Mouse (Mus musculus): ENCODE results near the gene Tnfsf12. TPM values are rescaled to one million over a fixed set of nuclear protein-coding genes. Genes with fewer than 3 reads are reported as not detected.
A peak's percentile ranks its signal among the peaks of the same experiment; 100 is the strongest.

The Tnfsf12 gene
- total RNA-seq, 2 experiments from 2014 or later = 0.75 to 2.0 TPM

GRCm38 (mm10) chr11:69682209-69682839 lies 13.3 kb downstream of the Tnfsf12 start:
- no peak for ATAC-seq (replicated peaks; ENCODE audit: poor library complexity)

- ATAC-seq (replicated peaks; ENCODE audit: poor library complexity) = peak; percentile 87
Observed at GRCm38 (mm10) chr11:69681314-69682208, 14.1 kb downstream of the Tnfsf12 start, which contains the start of gene Senp3. Gene Senp3 (minus strand): TSS chr11:69682084.

- no peak for ATAC-seq (replicated peaks; ENCODE audit: poor library complexity)
Observed at GRCm38 (mm10) chr11:69680136-69680855, 15.4 kb downstream of the Tnfsf12 start.

GRCm38 (mm10) chr11:69679144-69679543 lies 16.5 kb downstream of the Tnfsf12 start:
- no peak for ATAC-seq (replicated peaks; ENCODE audit: poor library complexity)

- peak; percentile 85 for ATAC-seq (replicated peaks; ENCODE audit: poor library complexity)
Observed at GRCm38 (mm10) chr11:69672211-69672706, 23.4 kb downstream of the Tnfsf12 start, which contains the start of gene Eif4a1. Gene Eif4a1 (minus strand): TSS chr11:69672423.

- ATAC-seq (replicated peaks; ENCODE audit: poor library complexity) = no peak; the same call in 1 of the 2 replicates
Observed at GRCm38 (mm10) chr11:69671726-69672124, 23.9 kb downstream of the Tnfsf12 start.

- peak; percentile 66 for ATAC-seq (replicated peaks; ENCODE audit: poor library complexity)
Observed at GRCm38 (mm10) chr11:69670786-69671725, 24.6 kb downstream of the Tnfsf12 start.

- no peak for ATAC-seq (replicated peaks; ENCODE audit: poor library complexity)
Observed at GRCm38 (mm10) chr11:69666665-69667005, 29.0 kb downstream of the Tnfsf12 start.

GRCm38 (mm10) chr11:69665961-69666664 lies 29.5 kb downstream of the Tnfsf12 start, which contains the start of gene Cd68:
Gene Cd68 (minus strand): TSS chr11:69666153.
- peak; percentile 62 for ATAC-seq (replicated peaks; ENCODE audit: poor library complexity)

- no peak for ATAC-seq (replicated peaks; ENCODE audit: poor library complexity)
Observed at GRCm38 (mm10) chr11:69665457-69665960, 30.1 kb downstream of the Tnfsf12 start.

GRCm38 (mm10) chr11:69664841-69665240 lies 30.8 kb downstream of the Tnfsf12 start:
- no peak for ATAC-seq (replicated peaks; ENCODE audit: poor library complexity)

- no peak for ATAC-seq (replicated peaks; ENCODE audit: poor library complexity)
Observed at GRCm38 (mm10) chr11:69663795-69664194, 31.9 kb downstream of the Tnfsf12 start.

- no peak for ATAC-seq (replicated peaks; ENCODE audit: poor library complexity)
Observed at GRCm38 (mm10) chr11:69662967-69663671, 32.5 kb downstream of the Tnfsf12 start.

- ATAC-seq (replicated peaks; ENCODE audit: poor library complexity) = peak; percentile 77
Observed at GRCm38 (mm10) chr11:69662213-69662966, 33.3 kb downstream of the Tnfsf12 start, which contains the start of gene Mpdu1. Gene Mpdu1 (minus strand): TSS chr11:69662642.

- no peak for ATAC-seq (replicated peaks; ENCODE audit: poor library complexity)
Observed at GRCm38 (mm10) chr11:69661221-69661881, 34.3 kb downstream of the Tnfsf12 start.

GRCm38 (mm10) chr11:69657462-69657881 lies 38.2 kb downstream of the Tnfsf12 start:
- ATAC-seq (replicated peaks; ENCODE audit: poor library complexity) = no peak

All from megakaryocyte progenitor cell, adult 5-6 weeks (primary cell).